ENCODE assay signal across 19 mouse cellular contexts in the genomic region with DNA sequence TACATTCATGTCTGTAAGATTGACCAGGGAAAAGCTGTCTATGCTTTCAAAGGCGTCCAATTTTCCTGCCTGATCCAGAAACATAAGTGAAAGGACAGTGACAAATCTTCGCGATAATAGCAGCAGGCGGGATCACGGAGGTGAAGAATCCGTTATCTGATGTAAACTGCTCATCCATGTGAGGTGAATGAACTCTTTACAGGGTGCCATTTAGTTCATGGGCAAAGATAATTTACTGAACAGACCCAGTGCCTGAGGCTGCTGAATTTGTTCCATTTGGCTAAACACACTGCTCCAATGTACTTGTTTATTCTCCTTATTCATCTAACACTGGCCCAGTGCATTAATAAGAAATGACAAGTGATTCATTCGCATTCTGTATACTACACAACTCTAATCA.
A peak's percentile ranks its signal among the peaks of the same experiment; 100 is the strongest.
DNase-seq lines count a peak whose midpoint lies in the region; ATAC-seq lines count a peak whose summit lies in the region.
"Had no signal": no experiment of that assay in that cellular context is flagged by ENCODE, and none has a peak within 500 bp of the region (broad histone marks: within the 10 kb centered on the region; RNA-seq: fewer than 3 reads in every experiment).

No protein-coding gene starts in this region.

- H3K4me1 ChIP-seq in hindbrain, embryonic 11.5 days (replicated peaks; ENCODE audit: control insufficient read depth, insufficient read depth, low read length), result no peaks in the 10 kb centered on the region
- H3K4me1 ChIP-seq in hindbrain, embryonic 10.5 days (replicated peaks), result no peaks in the 10 kb centered on the region
- peaks cover 4% of the 10 kb centered on the region; the same call in 1 of the 2 replicates for H3K4me1 ChIP-seq in forebrain, embryonic 15.5 days
- no peaks in the 10 kb centered on the region for H3K4me1 ChIP-seq in neural tube, embryonic 14.5 days (ENCODE audit: control insufficient read depth, insufficient read depth, low read length)
- H3K4me1 ChIP-seq: heart, embryonic 13.5 days; limb, embryonic 10.5 days; liver, embryonic 13.5 days had no signal

- H3K36me3 ChIP-seq in hindbrain, embryonic 11.5 days (ENCODE audit: control insufficient read depth, insufficient read depth, low read length), result no peaks in the 10 kb centered on the region
- no peaks in the 10 kb centered on the region for H3K36me3 ChIP-seq in hindbrain, embryonic 10.5 days
- no peaks in the 10 kb centered on the region for H3K36me3 ChIP-seq in forebrain, embryonic 15.5 days
- no peaks in the 10 kb centered on the region for H3K36me3 ChIP-seq in neural tube, embryonic 14.5 days (ENCODE audit: control insufficient read depth, insufficient read depth, low read length)
- H3K36me3 ChIP-seq: heart, embryonic 13.5 days; limb, embryonic 10.5 days; liver, embryonic 13.5 days; neural tube, embryonic 13.5 days had no signal

- no peak overlapping the region for H3K4me2 ChIP-seq in hindbrain, embryonic 11.5 days (replicated peaks; ENCODE audit: low read depth, low read length)
- no peak overlapping the region for H3K4me2 ChIP-seq in forebrain, embryonic 15.5 days (replicated peaks)
- no peak overlapping the region for H3K4me2 ChIP-seq in neural tube, embryonic 14.5 days (ENCODE audit: low read depth, low read length)
- H3K4me2 ChIP-seq: heart, embryonic 13.5 days; liver, embryonic 13.5 days; neural tube, embryonic 13.5 days had no signal

- ATAC-seq in hindbrain, embryonic 11.5 days (ENCODE audit: low FRiP score), result peak; percentile 47; the same call in 1 of the 2 replicates
- ATAC-seq in forebrain, embryonic 15.5 days (replicated peaks), result peak; percentile 26; the same call in 1 of the 2 replicates
- peak; percentile 58; the same call in 1 of the 2 replicates for ATAC-seq in neural tube, embryonic 14.5 days (ENCODE audit: low read depth)

- no peak overlapping the region for H3K9ac ChIP-seq in hindbrain, embryonic 11.5 days (ENCODE audit: low read depth, low read length)
- H3K9ac ChIP-seq in forebrain, embryonic 15.5 days (replicated peaks), result no peak overlapping the region
- no peak overlapping the region for H3K9ac ChIP-seq in neural tube, embryonic 14.5 days (replicated peaks; ENCODE audit: low read depth, low read length)
- H3K9ac ChIP-seq: heart, embryonic 13.5 days; liver, embryonic 13.5 days; neural tube, embryonic 13.5 days had no signal

- peak; percentile 1 for DNase-seq in adrenal gland, postnatal 10 days
- no peak for DNase-seq in adrenal gland, adult 2 months
- peak; percentile 6 for DNase-seq in hindbrain, embryonic 11.5 days (ENCODE audit: low spot score)
- DNase-seq in hindbrain, embryonic 10.5 days (ENCODE audit: low spot score), result no peak
- DNase-seq in heart, postnatal 36 days, result no peak
- DNase-seq in natural killer cell, adult 2 months (ENCODE audit: low spot score in 2 of 2), result no peak
- DNase-seq: kidney, adult 2 months; layer of hippocampus, postnatal 36 days; liver, embryonic 13.5 days; lung, postnatal 14 days; thymus, postnatal 25 days had no signal

- intact Hi-C loops in heart, postnatal 36 days (cut with DNase I), result no loop called here

- H3K27ac ChIP-seq in hindbrain, embryonic 11.5 days (ENCODE audit: low read depth, low read length), result no peak overlapping the region
- no peak overlapping the region for H3K27ac ChIP-seq in hindbrain, embryonic 10.5 days
- no peak overlapping the region for H3K27ac ChIP-seq in forebrain, embryonic 15.5 days (replicated peaks)
- H3K27ac ChIP-seq in neural tube, embryonic 14.5 days (ENCODE audit: low read depth, low read length), result no peak overlapping the region
- H3K27ac ChIP-seq: heart, embryonic 13.5 days; limb, embryonic 10.5 days; liver, embryonic 13.5 days; neural tube, embryonic 13.5 days; stomach, postnatal 0 days had no signal

- no peak overlapping the region for H3K4me3 ChIP-seq in hindbrain, embryonic 11.5 days (ENCODE audit: low read depth, low read length)
- no peak overlapping the region for H3K4me3 ChIP-seq in hindbrain, embryonic 10.5 days
- no peak overlapping the region for H3K4me3 ChIP-seq in forebrain, embryonic 15.5 days
- no peak overlapping the region for H3K4me3 ChIP-seq in neural tube, embryonic 14.5 days (ENCODE audit: low read depth, low read length)
- H3K4me3 ChIP-seq: erythroblast, embryonic 14.5 days; heart, embryonic 13.5 days; limb, embryonic 10.5 days; liver, embryonic 13.5 days; neural tube, embryonic 13.5 days had no signal

- no peaks in the 10 kb centered on the region for H3K27me3 ChIP-seq in hindbrain, embryonic 11.5 days (ENCODE audit: control insufficient read depth, insufficient read depth, low read length)
- no peaks in the 10 kb centered on the region for H3K27me3 ChIP-seq in hindbrain, embryonic 10.5 days (ENCODE audit: insufficient read depth, poor library complexity, severe bottlenecking)
- H3K27me3 ChIP-seq in forebrain, embryonic 15.5 days, result no peaks in the 10 kb centered on the region
- no peaks in the 10 kb centered on the region for H3K27me3 ChIP-seq in neural tube, embryonic 14.5 days (ENCODE audit: control insufficient read depth, insufficient read depth, low read length)
- H3K27me3 ChIP-seq: CH12.LX; heart, embryonic 13.5 days; liver, embryonic 13.5 days; neural tube, embryonic 13.5 days had no signal

- 78% methylated on average over 7 of the region's 7 CpGs for WGBS in hindbrain, embryonic 11.5 days
- 82% methylated on average over 7 of the region's 7 CpGs for WGBS in hindbrain, embryonic 10.5 days
- 65% methylated on average over 7 of the region's 7 CpGs for WGBS in forebrain, embryonic 15.5 days
- WGBS in neural tube, embryonic 14.5 days, result 47% methylated on average over 7 of the region's 7 CpGs

- no peaks in the 10 kb centered on the region for H3K9me3 ChIP-seq in hindbrain, embryonic 11.5 days (ENCODE audit: control insufficient read depth, low read length)
- H3K9me3 ChIP-seq in hindbrain, embryonic 10.5 days, result no peaks in the 10 kb centered on the region
- H3K9me3 ChIP-seq in forebrain, embryonic 15.5 days, result no peaks in the 10 kb centered on the region
- H3K9me3 ChIP-seq in neural tube, embryonic 14.5 days (ENCODE audit: control insufficient read depth, low read length), result no peaks in the 10 kb centered on the region
- H3K9me3 ChIP-seq: limb, embryonic 10.5 days; liver, embryonic 13.5 days; neural tube, embryonic 13.5 days had no signal

Comparison
In these comparisons a context has a peak if more than half of its experiments do, and no peak if none do; other contexts are left out.
1. DNase-seq: peak in adrenal gland, postnatal 10 days (single experiment) and hindbrain, embryonic 11.5 days (single experiment); none in adrenal gland, adult 2 months (single experiment), hindbrain, embryonic 10.5 days (single experiment), heart, postnatal 36 days (0 of 2) and natural killer cell, adult 2 months (0 of 2).
2. Peak in every context shown above with its lines, with median percentiles within 50 percentile points of each other: ATAC-seq.